ENCODE assay signal across 14 mouse cellular contexts in the genomic region with DNA sequence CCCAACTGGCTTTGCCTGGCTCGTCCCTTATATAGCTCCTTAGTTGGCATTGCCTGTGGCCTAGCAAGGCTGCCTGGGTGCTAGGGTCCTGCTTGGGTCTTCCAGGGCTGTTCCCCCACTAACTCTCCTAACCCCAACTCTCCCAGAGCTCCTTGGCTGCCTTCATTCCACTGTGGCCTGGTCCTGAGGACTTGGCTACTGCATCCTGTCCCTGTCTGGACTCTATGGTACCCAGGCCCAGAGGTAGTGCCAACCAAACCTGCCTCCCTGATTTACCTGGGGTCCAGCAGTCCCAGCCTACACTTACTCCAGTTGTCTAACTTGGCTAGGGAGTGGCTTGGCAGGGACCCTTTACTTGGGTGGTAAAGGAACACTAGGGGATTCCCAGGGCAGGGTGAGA.
A peak's percentile ranks its signal among the peaks of the same experiment; 100 is the strongest.
DNase-seq lines count a peak whose midpoint lies in the region; ATAC-seq and TF ChIP-seq lines count a peak whose summit lies in the region.
"Had no signal": no experiment of that assay in that cellular context is flagged by ENCODE, and none has a peak within 500 bp of the region (broad histone marks: within the 10 kb centered on the region; RNA-seq: fewer than 3 reads in every experiment).

No protein-coding gene starts in this region.

- H3K4me3 ChIP-seq in heart, embryonic 12.5 days: no peak overlapping the region
- H3K4me3 ChIP-seq in forebrain, embryonic 13.5 days: no peak overlapping the region
- no peak overlapping the region for H3K4me3 ChIP-seq in hindbrain, postnatal 0 days (ENCODE audit: low read length)
- no peak overlapping the region for H3K4me3 ChIP-seq in midbrain, postnatal 0 days (ENCODE audit: low read depth, low read length)
- H3K4me3 ChIP-seq in liver, embryonic 11.5 days (ENCODE audit: low read depth, low read length): no peak overlapping the region

- no peak for TF ChIP-seq CTCF in hindbrain, postnatal 0 days (IDR thresholded peaks at IDR 0.05; ENCODE audit: low read depth)
- no peak for TF ChIP-seq CTCF in midbrain, postnatal 0 days (IDR thresholded peaks at IDR 0.05)

- peaks cover 18% of the 10 kb centered on the region for H3K4me1 ChIP-seq in heart, embryonic 12.5 days (replicated peaks)
- peaks cover 64% of the 10 kb centered on the region for H3K4me1 ChIP-seq in forebrain, embryonic 13.5 days
- peaks cover 20% of the 10 kb centered on the region for H3K4me1 ChIP-seq in hindbrain, postnatal 0 days (ENCODE audit: insufficient read depth, low read length)
- peaks cover 31% of the 10 kb centered on the region for H3K4me1 ChIP-seq in midbrain, postnatal 0 days (ENCODE audit: insufficient read depth, low read length)
- H3K4me1 ChIP-seq in liver, embryonic 11.5 days (replicated peaks; ENCODE audit: control insufficient read depth, insufficient read depth, low read length): peaks cover 14% of the 10 kb centered on the region

- no peak for DNase-seq in heart, postnatal 4 days
- DNase-seq in hindbrain, postnatal 0 days (ENCODE audit: low spot score): no peak
- DNase-seq in midbrain, postnatal 0 days (ENCODE audit: low spot score): no peak
- DNase-seq in kidney, adult 9 months: no peak
- DNase-seq in liver, embryonic 11.5 days (ENCODE audit: low spot score): no peak
- DNase-seq in right cerebral cortex, adult 2 months (ENCODE audit: low spot score in 2 of 2): no peak
- DNase-seq: kidney, adult 11 months; left cerebral cortex, postnatal 4 days; lung, embryonic 14.5 days; thymus, adult 18-20 months had no signal

- no peak overlapping the region for H3K27ac ChIP-seq in heart, embryonic 12.5 days (ENCODE audit: poor library complexity, severe bottlenecking)
- H3K27ac ChIP-seq in forebrain, embryonic 13.5 days: peak overlapping the region; percentile 99
- peak overlapping the region; percentile 92 for H3K27ac ChIP-seq in hindbrain, postnatal 0 days
- H3K27ac ChIP-seq in midbrain, postnatal 0 days (ENCODE audit: low read depth, low read length): peak overlapping the region; percentile 90
- H3K27ac ChIP-seq in liver, embryonic 11.5 days (ENCODE audit: low read depth, low read length): no peak overlapping the region
- H3K27ac ChIP-seq: heart, embryonic 15.5 days had no signal

- H3K9ac ChIP-seq in heart, embryonic 12.5 days: no peak overlapping the region
- 0 out of 2 replicates have a peak overlapping the region, but pooled peaks have one; percentile 2 for H3K9ac ChIP-seq in forebrain, embryonic 13.5 days
- H3K9ac ChIP-seq in hindbrain, postnatal 0 days (replicated peaks; ENCODE audit: low read length): no peak overlapping the region
- no peak overlapping the region for H3K9ac ChIP-seq in midbrain, postnatal 0 days (replicated peaks; ENCODE audit: low read length, poor library complexity, severe bottlenecking)
- H3K9ac ChIP-seq in liver, embryonic 11.5 days (ENCODE audit: low read depth, low read length): no peak overlapping the region
- H3K9ac ChIP-seq: lung, embryonic 14.5 days had no signal

- peaks cover 66% of the 10 kb centered on the region for H3K27me3 ChIP-seq in heart, embryonic 12.5 days (replicated peaks)
- H3K27me3 ChIP-seq in forebrain, embryonic 13.5 days: peaks cover 16% of the 10 kb centered on the region; the same call in 1 of the 2 replicates
- no peaks in the 10 kb centered on the region for H3K27me3 ChIP-seq in hindbrain, postnatal 0 days (ENCODE audit: insufficient read depth, low read length)
- H3K27me3 ChIP-seq in midbrain, postnatal 0 days (ENCODE audit: insufficient read depth, low read length): no peaks in the 10 kb centered on the region
- peaks cover 70% of the 10 kb centered on the region for H3K27me3 ChIP-seq in liver, embryonic 11.5 days (replicated peaks; ENCODE audit: control insufficient read depth, insufficient read depth, low read length)

- ATAC-seq in heart, embryonic 12.5 days (ENCODE audit: insufficient number of reproducible peaks, low FRiP score): no peak
- no peak for ATAC-seq in forebrain, embryonic 13.5 days
- no peak for ATAC-seq in hindbrain, postnatal 0 days
- ATAC-seq in midbrain, postnatal 0 days (ENCODE audit: low FRiP score): no peak
- no peak for ATAC-seq in liver, embryonic 11.5 days (replicated peaks; ENCODE audit: low FRiP score)
- ATAC-seq: activated CD4-positive, CD25-positive, alpha-beta regulatory T cell, adult 4 months had no signal

- WGBS in heart, embryonic 12.5 days: 88% methylated on average over 1 of the region's 1 CpGs
- WGBS in forebrain, embryonic 13.5 days: 86% methylated on average over 1 of the region's 1 CpGs
- WGBS in hindbrain, postnatal 0 days: 78% methylated on average over 1 of the region's 1 CpGs
- WGBS in midbrain, postnatal 0 days: 61% methylated on average over 1 of the region's 1 CpGs
- WGBS in liver, embryonic 11.5 days: 67% methylated on average over 1 of the region's 1 CpGs

- H3K36me3 ChIP-seq in heart, embryonic 12.5 days: no peaks in the 10 kb centered on the region
- H3K36me3 ChIP-seq in forebrain, embryonic 13.5 days (ENCODE audit: poor library complexity, severe bottlenecking): no peaks in the 10 kb centered on the region
- no peaks in the 10 kb centered on the region for H3K36me3 ChIP-seq in hindbrain, postnatal 0 days (ENCODE audit: insufficient read depth, low read length)
- no peaks in the 10 kb centered on the region for H3K36me3 ChIP-seq in midbrain, postnatal 0 days (ENCODE audit: insufficient read depth, low read length)
- H3K36me3 ChIP-seq in liver, embryonic 11.5 days (ENCODE audit: control insufficient read depth, insufficient read depth, low read length): no peaks in the 10 kb centered on the region
- H3K36me3 ChIP-seq: heart, embryonic 15.5 days had no signal

- peak overlapping the region; percentile 80; the same call in 1 of the 2 replicates for H3K4me2 ChIP-seq in heart, embryonic 12.5 days
- peak overlapping the region; percentile 69 for H3K4me2 ChIP-seq in forebrain, embryonic 13.5 days
- H3K4me2 ChIP-seq in hindbrain, postnatal 0 days (ENCODE audit: low read depth, low read length): 0 out of 2 replicates have a peak overlapping the region, but pooled peaks have one; percentile 48
- H3K4me2 ChIP-seq in midbrain, postnatal 0 days (ENCODE audit: low read depth, low read length, poor library complexity, severe bottlenecking): peak overlapping the region; percentile 44; the same call in 1 of the 2 replicates
- H3K4me2 ChIP-seq in liver, embryonic 11.5 days: no peak overlapping the region

- 0 out of 2 replicates have a peak, but pooled peaks cover 2% of the 10 kb centered on the region for H3K9me3 ChIP-seq in heart, embryonic 12.5 days (replicated peaks)
- no peaks in the 10 kb centered on the region; the same call in 1 of the 2 replicates for H3K9me3 ChIP-seq in forebrain, embryonic 13.5 days (replicated peaks)
- no peaks in the 10 kb centered on the region for H3K9me3 ChIP-seq in hindbrain, postnatal 0 days (ENCODE audit: low read length)
- H3K9me3 ChIP-seq in midbrain, postnatal 0 days (ENCODE audit: low read length): no peaks in the 10 kb centered on the region
- no peaks in the 10 kb centered on the region for H3K9me3 ChIP-seq in liver, embryonic 11.5 days (ENCODE audit: control insufficient read depth, low read length)
- H3K9me3 ChIP-seq: heart, embryonic 15.5 days had no signal

Comparison
In these comparisons a context has a peak if more than half of its experiments do, and no peak if none do; other contexts are left out.
1. H3K27ac ChIP-seq: peak in forebrain, embryonic 13.5 days (single experiment), hindbrain, postnatal 0 days (single experiment) and midbrain, postnatal 0 days (single experiment); none in heart, embryonic 12.5 days (single experiment) and liver, embryonic 11.5 days (single experiment).